Mouse (Mus musculus) heart, embryonic 11.5 days (tissue): ENCODE measurements around the gene Crlf3. TPM values are rescaled to one million over a fixed set of nuclear protein-coding genes. Genes with fewer than 3 reads are reported as not detected.

Experiments
- ATAC-seq: fragments of 200-750 bp; cut with Nextera tagmentation; replicated peaks from 2 replicates; pipeline ENCODE4 v1.8.0; 2017; ENCODE audit warnings: moderate library complexity; ENCODE audit not compliant: insufficient number of reproducible peaks, low FRiP score, low TSS enrichment
- H3K27ac ChIP-seq: fragments of 300-500 bp; sonication (generic); 2 replicates; pipeline ENCODE4 v1.5.1; 2014; ENCODE audit warnings: mild to moderate bottlenecking, low read depth, low read length
- H3K27me3 ChIP-seq: fragments of 300-500 bp; sonication (generic); 2 replicates; pipeline ENCODE4 v1.6.1; 2014; ENCODE audit warnings: mild to moderate bottlenecking, low read length, mixed read lengths; ENCODE audit not compliant: control insufficient read depth, insufficient read depth
- H3K36me3 ChIP-seq: fragments of 300-500 bp; sonication (generic); 2 replicates; pipeline ENCODE4 v1.6.1; 2014; ENCODE audit warnings: mild to moderate bottlenecking, low read length, moderate library complexity, mixed read lengths; ENCODE audit not compliant: control insufficient read depth, insufficient read depth
- H3K4me1 ChIP-seq: fragments of 300-500 bp; sonication (generic); 2 replicates; pipeline ENCODE4 v1.6.1; 2014; ENCODE audit warnings: low read length; ENCODE audit not compliant: control insufficient read depth, insufficient read depth
- H3K4me2 ChIP-seq: fragments of 300-500 bp; sonication (generic); 2 replicates; pipeline ENCODE4 v1.6.1; 2014; ENCODE audit warnings: mild to moderate bottlenecking, moderate library complexity
- H3K4me3 ChIP-seq: fragments of 300-500 bp; sonication (generic); 2 replicates; pipeline ENCODE4 v1.5.1; 2014; ENCODE audit warnings: low read depth, low read length
- H3K9ac ChIP-seq: fragments of 300-500 bp; sonication (generic); 2 replicates; pipeline ENCODE4 v1.6.1; 2014; ENCODE audit warnings: mild to moderate bottlenecking, low read depth, low read length, moderate library complexity
- H3K9me3 ChIP-seq: fragments of 300-500 bp; sonication (generic); replicated peaks from 2 replicates; pipeline ENCODE4 v1.6.1; 2016; ENCODE audit warnings: low read length; ENCODE audit not compliant: control insufficient read depth
- WGBS: fragments of 180-500 bp; shearing (Covaris S2); extraction: QIAGEN DNeasy Blood & Tissue Kit; methylation state at CpG from one replicate; pipeline ENCODE4 v1.1.7; 2014; ENCODE audit not compliant: insufficient replicate concordance; 5-methylcytosine and 5-hydroxymethylcytosine counted together
- polyA plus RNA-seq: library from polyadenylated mRNA; unstranded; fragments of >200 nt; fragmentation: Nextera tagmentation; extraction: Ambion mirVana; gene quantifications from 2 replicates; pipeline ENCODE4 v1.2.1, GENCODE M21; 2014

Crlf3 gene
- 41.3 and 45.1 TPM in 2 replicates for polyA plus RNA-seq

- Histone ChIP-seq H3K27me3 (no peaks in the 10 kb centered on the region), H3K9ac (peak within 1 kb of the TSS; percentile 97), H3K36me3 (no peaks in the 10 kb centered on the region), H3K9me3 (0 out of 2 replicates have a peak, but pooled peaks cover 3% of the 10 kb centered on the region), H3K27ac (peak within 1 kb of the TSS; percentile 100), H3K4me3 (peak within 1 kb of the TSS; percentile 95), H3K4me1 (peaks cover 7% of the 10 kb centered on the region; the same call in 1 of the 2 replicates), H3K4me2 (peak within 1 kb of the TSS; percentile 75)
- ATAC-seq = peak; percentile 91
- WGBS = 3% methylated on average over 55 of the region's 55 CpGs
Measured at GRCm38 (mm10) chr11:80080826-80081728, at the start of gene Crlf3. TSS of gene Crlf3 (minus strand) at chr11:80080991.

DNA sequence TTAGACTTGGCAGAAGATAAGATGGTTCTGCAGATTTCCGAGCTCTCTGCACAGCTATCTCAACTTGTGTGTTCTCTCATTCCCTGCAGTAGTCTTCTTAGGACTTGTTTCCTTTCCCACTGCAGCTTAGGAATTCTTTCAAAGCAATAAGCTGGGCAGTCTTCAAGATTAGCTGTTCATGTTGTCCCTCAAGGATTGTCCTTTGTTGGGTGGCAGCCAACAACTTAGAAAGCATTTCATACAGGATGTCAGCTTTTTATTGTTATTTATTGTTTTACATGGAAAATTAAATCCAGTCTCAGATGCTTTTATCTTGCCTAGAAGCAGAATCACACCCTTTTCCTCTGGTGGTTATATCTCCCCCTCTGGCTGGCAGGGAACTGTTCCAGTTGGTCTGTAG, 35.6 kb upstream of the Crlf3 start:
- Histone ChIP-seq H3K9me3 (no peaks in the 10 kb centered on the region), H3K36me3 (peaks cover 21% of the 10 kb centered on the region), H3K27me3 (no peaks in the 10 kb centered on the region), H3K4me2 (no peak overlapping the region), H3K9ac (no peak overlapping the region), H3K4me3 (no peak overlapping the region), H3K4me1 (no peaks in the 10 kb centered on the region), H3K27ac (no peak overlapping the region)
- ATAC-seq = no peak
- WGBS = 70% methylated on average over 1 of the region's 1 CpGs

DNA sequence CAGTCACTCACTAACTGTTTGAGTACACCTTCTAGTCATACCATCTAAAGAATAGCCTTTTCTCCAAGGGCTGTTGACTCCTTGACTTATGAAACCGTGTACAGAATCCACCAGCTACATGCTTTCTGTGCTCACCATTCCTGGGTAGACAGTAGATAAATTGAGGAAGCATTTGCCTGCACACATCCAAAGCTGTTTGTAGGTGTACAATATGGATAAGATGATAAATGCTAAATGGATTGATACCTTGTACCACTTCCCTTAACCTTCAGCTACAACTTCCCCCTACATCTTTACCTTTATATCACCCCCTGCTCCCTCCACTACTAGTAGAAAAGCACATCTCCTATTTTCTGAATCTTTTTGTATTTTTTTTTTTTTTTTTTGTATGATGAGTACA, 23.6 kb upstream of the Crlf3 start:
- Histone ChIP-seq H3K4me1 (no peaks in the 10 kb centered on the region), H3K27ac (no peak overlapping the region), H3K27me3 (no peaks in the 10 kb centered on the region), H3K4me3 (no peak overlapping the region), H3K9me3 (no peaks in the 10 kb centered on the region), H3K9ac (no peak overlapping the region), H3K4me2 (no peak overlapping the region), H3K36me3 (peaks cover 6% of the 10 kb centered on the region; the same call in 1 of the 2 replicates)
- 84% methylated on average over 1 of the region's 1 CpGs for WGBS
- no peak for ATAC-seq

- Histone ChIP-seq H3K9me3 (no peaks in the 10 kb centered on the region), H3K4me2 (no peak overlapping the region), H3K27me3 (no peaks in the 10 kb centered on the region), H3K27ac (no peak overlapping the region), H3K4me3 (no peak overlapping the region), H3K36me3 (peaks cover 6% of the 10 kb centered on the region; the same call in 1 of the 2 replicates), H3K9ac (no peak overlapping the region), H3K4me1 (no peaks in the 10 kb centered on the region)
- WGBS = 72% methylated on average over 6 of the region's 6 CpGs
- no peak for ATAC-seq
Measured at GRCm38 (mm10) chr11:80101298-80101697, 20.5 kb upstream of the Crlf3 start.

- Histone ChIP-seq H3K9me3 (no peaks in the 10 kb centered on the region), H3K4me2 (no peak overlapping the region), H3K36me3 (peaks cover 8% of the 10 kb centered on the region; the same call in 1 of the 2 replicates), H3K27me3 (no peaks in the 10 kb centered on the region), H3K9ac (no peak overlapping the region), H3K4me3 (no peak overlapping the region), H3K27ac (no peak overlapping the region), H3K4me1 (no peaks in the 10 kb centered on the region)
- no peak for ATAC-seq
- WGBS = 86% methylated on average over 3 of the region's 3 CpGs
Measured at GRCm38 (mm10) chr11:80098444-80099056, 17.8 kb upstream of the Crlf3 start.

DNA sequence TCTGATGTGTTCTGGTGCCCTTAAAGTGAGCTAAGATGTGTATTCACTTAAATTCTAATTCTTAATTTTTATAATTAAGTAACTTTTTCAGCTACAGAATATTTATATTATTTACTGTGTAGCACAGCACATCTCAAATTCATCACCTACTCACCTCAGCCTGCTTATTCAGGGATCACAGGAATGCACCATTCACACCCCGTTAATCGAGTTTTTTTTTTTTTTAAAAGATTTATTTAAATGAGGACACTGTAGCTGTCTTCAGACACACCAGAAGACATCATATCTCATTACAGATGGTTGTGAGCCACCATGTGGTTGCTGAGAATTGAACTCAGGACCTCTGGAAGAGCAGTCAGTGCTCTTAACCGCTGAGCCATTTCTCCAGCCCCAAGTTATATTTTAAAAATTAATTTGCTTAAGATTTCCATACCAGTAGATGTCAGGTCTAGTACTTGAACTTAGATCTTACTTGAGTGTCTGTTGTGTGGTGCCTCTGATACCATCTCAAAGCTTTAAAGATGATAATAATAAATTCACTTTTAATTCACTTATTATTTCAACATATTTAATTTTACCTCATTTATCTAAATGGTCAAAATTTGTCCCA, 9.9 kb upstream of the Crlf3 start:
- Histone ChIP-seq H3K4me2 (peak overlapping the region; percentile 66), H3K9ac (no peak overlapping the region), H3K4me3 (peak overlapping the region; percentile 100), H3K9me3 (no peaks in the 10 kb centered on the region), H3K4me1 (no peaks in the 10 kb centered on the region; the same call in 1 of the 2 replicates), H3K27ac (no peak overlapping the region), H3K36me3 (no peaks in the 10 kb centered on the region), H3K27me3 (no peaks in the 10 kb centered on the region)
- ATAC-seq = no peak
- 58% methylated on average over 3 of the region's 3 CpGs for WGBS

- no peaks in the 10 kb centered on the region for H3K9me3 ChIP-seq
- WGBS = 0% methylated on average over 14 of the region's 14 CpGs
- H3K27ac ChIP-seq = peak overlapping the region; percentile 75; the same call in 1 of the 2 replicates
- H3K36me3 ChIP-seq = no peaks in the 10 kb centered on the region
- ATAC-seq = no peak
- no peaks in the 10 kb centered on the region; the same call in 1 of the 2 replicates for H3K4me1 ChIP-seq
- H3K27me3 ChIP-seq = no peaks in the 10 kb centered on the region
- peak overlapping the region; percentile 97 for H3K9ac ChIP-seq
- peak overlapping the region; percentile 100 for H3K4me3 ChIP-seq
- peak overlapping the region; percentile 66 for H3K4me2 ChIP-seq
Measured at GRCm38 (mm10) chr11:80089817-80090214, 9.0 kb upstream of the Crlf3 start.
